Mouse (Mus musculus) bone marrow macrophage, adult 2 months (primary cell): Measurements from ENCODE around the gene Rcbtb2.

Source experiments
- CTCF ChIP-seq: IDR thresholded peaks from 2 replicates; pipeline ENCODE4 v1.5.1; 2012; ENCODE audit warnings: low read depth, mild to moderate bottlenecking, low read length, moderate library complexity
- POLR2A ChIP-seq: IDR thresholded peaks from 2 replicates; pipeline ENCODE4 v1.6.1; 2012; ENCODE audit warnings: mild to moderate bottlenecking, low read depth, low read length, borderline replicate concordance

- TF ChIP-seq CTCF (no peak), POLR2A (no peak)
Measured at GRCm38 (mm10) chr14:73209262-73209661, 86.4 kb downstream of the Rcbtb2 start.
